8 mouse cellular contexts compared by ENCODE assay signal in the genomic region with DNA sequence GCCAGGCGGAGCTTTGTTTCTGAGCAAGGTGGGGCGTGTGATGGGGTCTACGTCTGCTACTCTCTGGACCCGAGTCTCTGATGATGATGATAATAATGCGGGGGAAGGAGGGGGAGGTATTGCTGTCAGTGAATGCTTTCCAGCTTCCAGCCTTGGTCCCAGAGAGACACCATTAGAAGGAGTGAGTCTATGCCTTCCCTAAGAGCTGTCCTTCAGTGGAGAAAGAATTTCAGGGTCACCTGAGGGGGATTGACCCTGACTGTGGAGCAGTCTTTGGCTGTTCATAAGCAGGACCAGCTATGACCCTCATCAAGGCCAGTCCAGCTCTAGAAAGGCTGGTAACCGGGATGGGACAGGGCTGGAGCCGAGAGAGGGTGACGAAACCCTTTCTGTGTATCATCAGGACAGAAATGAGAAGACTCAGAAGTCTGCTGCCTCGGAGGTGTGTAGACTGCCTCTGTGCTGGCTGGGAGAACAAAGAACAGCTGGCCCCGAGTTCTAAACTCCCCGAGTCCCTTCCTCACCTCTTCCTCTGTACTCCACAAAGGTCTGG. TPM values are rescaled to one million over a fixed set of nuclear protein-coding genes. Genes with fewer than 3 reads are reported as not detected.
DNase-seq lines count a peak whose midpoint lies in the region; ATAC-seq and TF ChIP-seq lines count a peak whose summit lies in the region.

No protein-coding gene starts in this region.

- H3K4me3 ChIP-seq in left cerebral cortex, adult 2 months, result peak overlapping the region; percentile 72
- H3K4me3 ChIP-seq in embryonic facial prominence, embryonic 12.5 days, result peak overlapping the region; percentile 52
- peak overlapping the region; percentile 69 for H3K4me3 ChIP-seq in intestine, embryonic 16.5 days (ENCODE audit: low read length)
- peak overlapping the region; percentile 59 for H3K4me3 ChIP-seq in neural tube, embryonic 13.5 days

- H3K36me3 ChIP-seq in embryonic facial prominence, embryonic 12.5 days, result no peaks in the 10 kb centered on the region
- no peaks in the 10 kb centered on the region for H3K36me3 ChIP-seq in intestine, embryonic 16.5 days (ENCODE audit: control insufficient read depth, insufficient read depth, low read length)
- no peaks in the 10 kb centered on the region for H3K36me3 ChIP-seq in neural tube, embryonic 13.5 days

- peak overlapping the region; percentile 96 for H3K27ac ChIP-seq in left cerebral cortex, adult 2 months
- H3K27ac ChIP-seq in embryonic facial prominence, embryonic 12.5 days, result no peak overlapping the region
- H3K27ac ChIP-seq in intestine, embryonic 16.5 days (ENCODE audit: low read length), result 0 out of 2 replicates have a peak overlapping the region, but pooled peaks have one; percentile 72
- H3K27ac ChIP-seq in neural tube, embryonic 13.5 days (replicated peaks), result peak overlapping the region; percentile 82

- peaks cover 13% of the 10 kb centered on the region for H3K4me1 ChIP-seq in embryonic facial prominence, embryonic 12.5 days
- peaks cover 19% of the 10 kb centered on the region for H3K4me1 ChIP-seq in intestine, embryonic 16.5 days (ENCODE audit: control insufficient read depth, insufficient read depth, low read length)
- peaks cover 19% of the 10 kb centered on the region; the same call in 1 of the 2 replicates for H3K4me1 ChIP-seq in neural tube, embryonic 13.5 days (replicated peaks)

- H3K27me3 ChIP-seq in embryonic facial prominence, embryonic 12.5 days, result peaks cover 31% of the 10 kb centered on the region
- no peaks in the 10 kb centered on the region for H3K27me3 ChIP-seq in intestine, embryonic 16.5 days (replicated peaks; ENCODE audit: control insufficient read depth, insufficient read depth, low read length)
- peaks cover 16% of the 10 kb centered on the region for H3K27me3 ChIP-seq in neural tube, embryonic 13.5 days

- intact Hi-C loops in left cerebral cortex, adult 2 months (cut with DNase I), result loop anchor here (2.0 kb wide), 1 partner anchor 42 kb away; no protein-coding TSS in a partner anchor
- intact Hi-C loops in left cerebral cortex, postnatal 4 days (cut with DNase I), result loop anchor here (10.0 kb wide), 1 partner anchor 120 kb away; no protein-coding TSS in a partner anchor

- DNase-seq in left cerebral cortex, adult 2 months (ENCODE audit: extremely low spot score in 1 of 2, low spot score in 2 of 2), result peak in 1 of 2 experiments; percentile 18
- DNase-seq in left cerebral cortex, postnatal 4 days, result no peak
- no peak for DNase-seq in kidney, postnatal 4 days
- DNase-seq in Muller cell, postnatal 12 days (ENCODE audit: inconsistent ontology term), result no peak

- TF ChIP-seq CTCF in left cerebral cortex, adult 2 months (IDR thresholded peaks at IDR 0.05), result no peak

- peak overlapping the region; percentile 61 for H3K9ac ChIP-seq in embryonic facial prominence, embryonic 12.5 days
- H3K9ac ChIP-seq in intestine, embryonic 16.5 days (ENCODE audit: low read depth, low read length), result peak overlapping the region; percentile 83
- H3K9ac ChIP-seq in neural tube, embryonic 13.5 days, result peak overlapping the region; percentile 83

- H3K9me3 ChIP-seq in embryonic facial prominence, embryonic 12.5 days, result no peaks in the 10 kb centered on the region
- H3K9me3 ChIP-seq in intestine, embryonic 16.5 days (ENCODE audit: control insufficient read depth, low read length), result no peaks in the 10 kb centered on the region
- H3K9me3 ChIP-seq in neural tube, embryonic 13.5 days, result no peaks in the 10 kb centered on the region

- peak overlapping the region; percentile 97 for H3K4me2 ChIP-seq in embryonic facial prominence, embryonic 12.5 days (replicated peaks)
- peak overlapping the region; percentile 89 for H3K4me2 ChIP-seq in intestine, embryonic 16.5 days (ENCODE audit: low read depth, low read length)
- H3K4me2 ChIP-seq in neural tube, embryonic 13.5 days, result peak overlapping the region; percentile 86

- WGBS in embryonic facial prominence, embryonic 12.5 days, result 44% methylated on average over 11 of the region's 11 CpGs
- 43% methylated on average over 11 of the region's 11 CpGs for whole genome bisulfite sequencing in intestine, embryonic 16.5 days
- 42% methylated on average over 11 of the region's 11 CpGs for WGBS in neural tube, embryonic 13.5 days

- no peak for ATAC-seq in embryonic facial prominence, embryonic 12.5 days (ENCODE audit: insufficient number of reproducible peaks, insufficient read depth, low FRiP score, low TSS enrichment)
- ATAC-seq in intestine, embryonic 16.5 days, result peak; percentile 9
- ATAC-seq in neural tube, embryonic 13.5 days (ENCODE audit: low read depth), result peak; percentile 62
- ATAC-seq in cerebellum, adult (ENCODE audit: insufficient number of reproducible peaks, low FRiP score, low TSS enrichment), result no peak; the same call in none of the 2 replicates

RNA-seq across cellular contexts. Expression of a gene that starts 0.4 kb away (rescaled TPM):
- 100 to 1,000 TPM; 118 to 124 TPM for total RNA-seq in left cerebral cortex, adult 2 months (2021)
- 100 to 1,000 TPM; 204 to 208 TPM for total RNA-seq in left cerebral cortex, postnatal 4 days (2021)
- 31.1 and 32.0 TPM in 2 replicates for polyA plus RNA-seq in embryonic facial prominence, embryonic 12.5 days (2016; fragmentation: Nextera tagmentation; extraction: Ambion mirVana)
- polyA plus RNA-seq in intestine, embryonic 16.5 days (2015; fragmentation: Nextera tagmentation; extraction: Ambion mirVana), result 29.2 and 32.0 TPM in 2 replicates
- polyA plus RNA-seq in neural tube, embryonic 13.5 days (2015; fragmentation: Nextera tagmentation; extraction: Ambion mirVana), result 46.5 and 48.0 TPM in 2 replicates

RNA-seq across cellular contexts. Expression of a gene that starts 45.4 kb away (rescaled TPM):
- 10 to 100 TPM; 24.2 to 27.1 TPM for total RNA-seq in left cerebral cortex, adult 2 months (2021)
- 10 to 100 TPM; 27.9 to 30.4 TPM for total RNA-seq in left cerebral cortex, postnatal 4 days (2021)
- polyA plus RNA-seq in embryonic facial prominence, embryonic 12.5 days (2016; fragmentation: Nextera tagmentation; extraction: Ambion mirVana), result 18.3 and 18.4 TPM in 2 replicates
- polyA plus RNA-seq in intestine, embryonic 16.5 days (2015; fragmentation: Nextera tagmentation; extraction: Ambion mirVana), result 9.9 and 11.8 TPM in 2 replicates
- 13.3 and 15.1 TPM in 2 replicates for polyA plus RNA-seq in neural tube, embryonic 13.5 days (2015; fragmentation: Nextera tagmentation; extraction: Ambion mirVana)

Comparison
In these comparisons a context has a peak if more than half of its experiments do, and no peak if none do; other contexts are left out.
1. ATAC-seq: peak in intestine, embryonic 16.5 days (single experiment) and neural tube, embryonic 13.5 days (single experiment); none in embryonic facial prominence, embryonic 12.5 days (single experiment) and cerebellum, adult (single experiment).
2. Peak in every context shown above with its lines, with median percentiles within 50 percentile points of each other: H3K4me3 ChIP-seq, H3K4me2 ChIP-seq and H3K9ac ChIP-seq.